Mouse (Mus musculus): ENCODE results near the gene Tmem30b.

DNA sequence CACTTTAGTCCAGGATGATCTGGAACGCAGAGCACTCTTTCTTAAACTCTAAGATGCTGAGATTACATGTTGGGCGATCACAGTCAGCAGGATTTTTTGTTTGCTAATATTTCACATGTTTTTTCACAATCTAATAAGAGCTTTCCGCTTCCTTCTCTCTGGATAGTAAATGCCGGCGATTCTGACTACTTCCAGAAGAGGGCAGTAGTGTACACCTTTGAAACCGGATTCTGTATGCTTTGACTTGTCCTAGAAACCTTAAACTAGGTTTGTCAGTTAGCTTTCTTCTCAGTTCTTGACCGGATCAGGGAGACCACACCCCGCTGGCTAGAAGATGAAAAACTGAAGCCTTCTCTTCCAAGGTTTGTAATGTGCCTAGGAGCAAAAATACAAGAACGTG is 11.6 kb downstream of the Tmem30b start:
- TF ChIP-seq CTCF (IDR thresholded peaks at IDR 0.05; ENCODE audit: low read depth): peak; percentile 65
- TF ChIP-seq EP300 (IDR thresholded peaks at IDR 0.05; ENCODE audit: low read depth): no peak

Data from heart, postnatal 0 days (tissue).